ENCODE assay signal across 31 mouse cellular contexts in the genomic region with DNA sequence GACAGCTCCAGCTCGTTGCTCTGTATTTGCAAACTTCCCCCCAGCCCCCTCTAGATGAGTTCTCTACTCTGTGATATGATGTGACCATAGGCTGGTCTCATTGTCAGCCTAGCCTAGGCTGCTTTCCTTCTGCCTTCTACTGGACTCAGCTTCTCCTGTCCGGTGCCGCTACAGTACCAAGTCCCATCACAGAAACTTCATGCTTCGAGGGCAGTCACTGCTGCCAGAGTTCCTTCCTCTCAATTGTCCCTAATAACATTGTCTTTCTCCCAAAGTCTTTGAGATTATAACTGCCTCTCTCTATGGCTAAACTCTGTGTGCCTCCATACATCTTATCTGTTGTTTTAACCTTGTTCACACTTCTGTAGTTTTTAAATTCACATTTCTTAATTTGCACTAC.
"Had no signal": no experiment of that assay in that cellular context is flagged by ENCODE, and none has a peak within 500 bp of the region (broad histone marks: within the 10 kb centered on the region; RNA-seq: fewer than 3 reads in every experiment).

No protein-coding gene starts in this region.

- H3K27ac ChIP-seq: heart, embryonic 10.5 days; heart, embryonic 13.5 days; heart, embryonic 15.5 days; hindbrain, embryonic 10.5 days; hindbrain, embryonic 12.5 days; hindbrain, embryonic 13.5 days; hindbrain, embryonic 14.5 days; hindbrain, embryonic 15.5 days; hindbrain, postnatal 0 days; intestine, embryonic 15.5 days; kidney, embryonic 15.5 days; kidney, postnatal 0 days; layer of hippocampus, adult 2 months; left cerebral cortex, adult 2 months had no signal

- DNase-seq: heart, postnatal 10 days; heart, postnatal 14 days; heart, postnatal 36 days; heart, postnatal 4 days; kidney, adult 11 months; kidney, adult 18-20 months; kidney, adult 2 months; kidney, adult 8-10 months; kidney, adult 9 months; kidney, postnatal 10 days; kidney, postnatal 14 days; kidney, postnatal 25 days; kidney, postnatal 36 days; kidney, postnatal 4 days; layer of hippocampus, adult 9-11 months; layer of hippocampus, postnatal 36 days had no signal

- H3K27me3 ChIP-seq: heart, embryonic 12.5 days; heart, embryonic 13.5 days; heart, embryonic 15.5 days; hindbrain, embryonic 12.5 days; hindbrain, embryonic 13.5 days; hindbrain, embryonic 15.5 days; intestine, embryonic 15.5 days; kidney, embryonic 15.5 days had no signal

- H3K9me3 ChIP-seq: heart, embryonic 10.5 days; heart, embryonic 12.5 days; heart, embryonic 13.5 days; heart, embryonic 15.5 days; hindbrain, embryonic 10.5 days; hindbrain, embryonic 12.5 days; hindbrain, embryonic 13.5 days; hindbrain, embryonic 15.5 days; intestine, embryonic 15.5 days; kidney, embryonic 15.5 days had no signal

- H3K4me1 ChIP-seq: heart, embryonic 10.5 days; hindbrain, embryonic 10.5 days; hindbrain, embryonic 12.5 days; intestine, embryonic 15.5 days; kidney, embryonic 15.5 days had no signal

- H3K4me3 ChIP-seq: heart, embryonic 10.5 days; heart, embryonic 12.5 days; heart, embryonic 13.5 days; heart, embryonic 15.5 days; hindbrain, embryonic 10.5 days; hindbrain, embryonic 12.5 days; hindbrain, embryonic 13.5 days; hindbrain, embryonic 15.5 days; intestine, embryonic 15.5 days; kidney, embryonic 15.5 days; layer of hippocampus, adult 2 months; left cerebral cortex, adult 2 months had no signal

- H3K36me3 ChIP-seq: heart, embryonic 10.5 days; heart, embryonic 12.5 days; heart, embryonic 13.5 days; heart, embryonic 15.5 days; hindbrain, embryonic 10.5 days; hindbrain, embryonic 12.5 days; hindbrain, embryonic 13.5 days; hindbrain, embryonic 15.5 days; intestine, embryonic 15.5 days; kidney, embryonic 15.5 days had no signal

- H3K9ac ChIP-seq: heart, embryonic 12.5 days; heart, embryonic 13.5 days; heart, embryonic 15.5 days; hindbrain, embryonic 12.5 days; hindbrain, embryonic 13.5 days; hindbrain, embryonic 14.5 days; hindbrain, embryonic 15.5 days; intestine, embryonic 15.5 days; kidney, embryonic 15.5 days had no signal
